Mouse (Mus musculus): ENCODE data around the gene Fsip1. TPM values are rescaled to one million over a fixed set of nuclear protein-coding genes. Genes with fewer than 3 reads are reported as not detected.

Gene Fsip1
- total and polyA plus RNA-seq, 3 experiments, result 0.17 to 0.49 (median 0.47) TPM

GRCm38 (mm10) chr2:118119684-118120083 is 137.1 kb downstream of the Fsip1 start:
- Histone ChIP-seq H3K36me3 (replicated peaks in 1 of 2; ENCODE audit: control insufficient read depth in 1 of 2, insufficient read depth in 1 of 2, low read length in 1 of 2) (no peaks in the 10 kb centered on the region), H3K4me2 (ENCODE audit: insufficient read depth, low read depth, poor library complexity, severe bottlenecking) (no peak overlapping the region), H3K9ac (ENCODE audit: insufficient read depth, low read depth) (no peak overlapping the region), H3K27me3 (replicated peaks) (no peaks in the 10 kb centered on the region), H3K4me3 (replicated peaks in 1 of 3; ENCODE audit: low read depth in 2 of 3, low read length in 2 of 3, poor library complexity in 1 of 3) (no peak overlapping the region), H3K27ac (ENCODE audit: insufficient read depth, low read depth) (no peak overlapping the region), H3K79me2 (replicated peaks; ENCODE audit: control insufficient read depth, extremely low read depth, insufficient read depth, poor library complexity, severe bottlenecking) (no peaks in the 10 kb centered on the region), H3K4me1 (ENCODE audit: control insufficient read depth in 1 of 2, insufficient read depth in 2 of 2) (peaks cover 2 to 5% of the 10 kb centered on the region in 2 experiments; a peak in 1 of 4 replicates), H3K9me3 (replicated peaks; ENCODE audit: low read length) (peaks cover 5% of the 10 kb centered on the region)
- DNase-seq (ENCODE audit: extremely low read depth), result no peak
- TF ChIP-seq MAFK (IDR thresholded peaks at IDR 0.05; ENCODE audit: insufficient replicate concordance, low read length) (no peak), ETS1 (conservative IDR thresholded peaks at IDR 0.05; ENCODE audit: low read depth, low read length) (no peak), NRF1 (IDR thresholded peaks at IDR 0.05; ENCODE audit: low read depth, low read length) (no peak), MYC (IDR thresholded peaks at IDR 0.05; ENCODE audit: low read depth, low read length) (no peak), KAT2A (IDR thresholded peaks at IDR 0.05; ENCODE audit: insufficient replicate concordance, low read length) (no peak), IRF4 (IDR thresholded peaks at IDR 0.05; ENCODE audit: low read depth, low read length) (no peak), E2F4 (IDR thresholded peaks at IDR 0.05; ENCODE audit: insufficient replicate concordance, low read depth, low read length) (no peak), POLR2A (IDR thresholded peaks at IDR 0.05; ENCODE audit: low read depth, low read length) (no peak), GABPA (IDR thresholded peaks at IDR 0.05; ENCODE audit: insufficient replicate concordance, low read depth, low read length) (no peak), JUND (conservative IDR thresholded peaks at IDR 0.05; ENCODE audit: low read depth, low read length) (no peak), SMC3 (IDR thresholded peaks at IDR 0.05; ENCODE audit: low read depth, low read length) (no peak)
- dilution Hi-C loops (cut with MboI; ENCODE audit: extremely low pct_ligation_motif_present, extremely low pct_unique_long_range_greater_than_20kb, low sequenced_read_pairs) (no loop called here), in situ Hi-C loops (cut with MboI; ENCODE audit: low pct_ligation_motif_present, low pct_unique_long_range_greater_than_20kb, low sequenced_read_pairs) (loop anchor here (25.0 kb wide), 1 partner anchor 582 kb away; no protein-coding TSS in a partner anchor)

- dilution Hi-C loops (cut with MboI; ENCODE audit: extremely low pct_ligation_motif_present, extremely low pct_unique_long_range_greater_than_20kb, low sequenced_read_pairs) (no loop called here), in situ Hi-C loops (cut with MboI; ENCODE audit: low pct_ligation_motif_present, low pct_unique_long_range_greater_than_20kb, low sequenced_read_pairs) (loop anchor here (25.0 kb wide), 1 partner anchor 581 kb away; no protein-coding TSS in a partner anchor)
- Histone ChIP-seq H3K4me3 (replicated peaks in 1 of 3; ENCODE audit: low read depth in 2 of 3, low read length in 2 of 3, poor library complexity in 1 of 3) (no peak overlapping the region), H3K4me2 (ENCODE audit: insufficient read depth, low read depth, poor library complexity, severe bottlenecking) (no peak overlapping the region), H3K27ac (ENCODE audit: insufficient read depth, low read depth) (no peak overlapping the region), H3K36me3 (replicated peaks in 1 of 2; ENCODE audit: control insufficient read depth in 1 of 2, insufficient read depth in 1 of 2, low read length in 1 of 2) (no peaks in the 10 kb centered on the region), H3K79me2 (replicated peaks; ENCODE audit: control insufficient read depth, extremely low read depth, insufficient read depth, poor library complexity, severe bottlenecking) (no peaks in the 10 kb centered on the region), H3K9ac (ENCODE audit: insufficient read depth, low read depth) (no peak overlapping the region), H3K9me3 (replicated peaks; ENCODE audit: low read length) (peaks cover 5% of the 10 kb centered on the region), H3K4me1 (ENCODE audit: control insufficient read depth in 1 of 2, insufficient read depth in 2 of 2) (no peaks in the 10 kb centered on the region), H3K27me3 (replicated peaks) (no peaks in the 10 kb centered on the region)
- DNase-seq (ENCODE audit: extremely low read depth), result no peak
- TF ChIP-seq CHD2 (IDR thresholded peaks at IDR 0.05; ENCODE audit: low read length) (no peak), BHLHE40 (IDR thresholded peaks at IDR 0.05; ENCODE audit: low read depth, low read length) (no peak), MXI1 (IDR thresholded peaks at IDR 0.05; ENCODE audit: low read depth, low read length) (no peak), EP300 (IDR thresholded peaks at IDR 0.05; ENCODE audit: low read length) (no peak), USF1 (IDR thresholded peaks at IDR 0.05; ENCODE audit: low read depth, low read length) (no peak), GABPA (IDR thresholded peaks at IDR 0.05; ENCODE audit: insufficient replicate concordance, low read depth, low read length) (no peak), E2F4 (IDR thresholded peaks at IDR 0.05; ENCODE audit: insufficient replicate concordance, low read depth, low read length) (no peak), ZNF384 (IDR thresholded peaks at IDR 0.05; ENCODE audit: low read depth, low read length) (no peak), SIN3A (IDR thresholded peaks at IDR 0.05; ENCODE audit: low read length) (no peak), NRF1 (IDR thresholded peaks at IDR 0.05; ENCODE audit: low read depth, low read length) (no peak), KAT2A (IDR thresholded peaks at IDR 0.05; ENCODE audit: insufficient replicate concordance, low read length) (no peak), ZMIZ1 (IDR thresholded peaks at IDR 0.05; ENCODE audit: low read depth, low read length) (no peak), ELF1 (IDR thresholded peaks at IDR 0.05; ENCODE audit: low read depth, low read length) (no peak), MEF2A (IDR thresholded peaks at IDR 0.05; ENCODE audit: borderline replicate concordance, low read depth, low read length) (no peak)
These were observed 138.3 kb downstream of the Fsip1 start for GRCm38 (mm10) chr2:118118515-118118914.

All from CH12.LX (cell line).